Mouse (Mus musculus) olfactory bulb, adult 2 months (tissue): ENCODE measurements around the gene Elf2.
"Not testable (repeated sequence)": the region's sequence is repeated elsewhere in the genome, so short reads cannot be mapped to it uniquely, and the experiment has no call there.

Source experiments
- CTCF ChIP-seq: fragments of 200-500 bp; IDR thresholded peaks from 2 replicates; pipeline ENCODE4 v1.5.1; 2012; ENCODE audit warnings: low read depth, mild to moderate bottlenecking, low read length, moderate library complexity; ENCODE audit not compliant: insufficient read depth
- POLR2A ChIP-seq: fragments of 200-500 bp; IDR thresholded peaks from 2 replicates; pipeline ENCODE4 v1.6.1; 2012; ENCODE audit warnings: mild to moderate bottlenecking, low read depth, low read length, moderate library complexity; ENCODE audit not compliant: insufficient read depth

GRCm38 (mm10) chr3:51354956-51355355, 14.5 kb upstream of the Elf2 start:
- not testable (repeated sequence) for TF ChIP-seq POLR2A, CTCF
